Mouse (Mus musculus) NIH3T3 (cell line): ENCODE data around the gene Fam204a.

Source experiments
- DNase-seq: peaks from one replicate; pipeline ENCODE4 v3.0.0-alpha.2; 2012; ENCODE audit warnings: low read depth

The Fam204a gene

GRCm38 (mm10) chr19:60160611-60161274, 65.8 kb downstream of the Fam204a start:
- peak; percentile 46 for DNase-seq

- DNase-seq: no peak
Measured at GRCm38 (mm10) chr19:60159827-60160226, 66.7 kb downstream of the Fam204a start.

GRCm38 (mm10) chr19:60155266-60155665, 71.2 kb downstream of the Fam204a start:
- no peak for DNase-seq

GRCm38 (mm10) chr19:60153096-60153495, 73.4 kb downstream of the Fam204a start:
- no peak for DNase-seq

- no peak for DNase-seq
Measured at GRCm38 (mm10) chr19:60150056-60150455, 76.4 kb downstream of the Fam204a start.

- no peak for DNase-seq
Measured at GRCm38 (mm10) chr19:60149078-60149960, 77.2 kb downstream of the Fam204a start.
